14 mouse cellular contexts compared by ENCODE assay signal in the genomic region with DNA sequence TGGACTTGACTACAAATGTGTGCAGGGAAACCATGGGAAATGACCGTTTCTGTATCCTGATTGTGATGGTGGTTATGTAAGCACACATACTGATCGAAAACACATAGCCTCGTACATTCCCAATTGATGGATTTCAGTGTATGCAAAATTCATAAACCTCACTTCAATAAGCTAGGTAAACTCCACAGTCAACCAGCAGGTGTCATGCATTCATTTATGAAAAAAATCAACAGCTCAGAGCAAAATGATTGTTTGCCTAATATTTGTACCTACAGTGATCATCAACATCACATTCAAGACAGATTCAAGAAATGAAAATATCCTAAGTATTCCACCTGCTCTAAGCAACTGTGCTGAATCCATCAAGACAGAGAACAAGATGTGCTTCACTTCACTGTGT. TPM values are rescaled to one million over a fixed set of nuclear protein-coding genes. Genes with fewer than 3 reads are reported as not detected.
DNase-seq lines count a peak whose midpoint lies in the region; TF ChIP-seq lines count a peak whose summit lies in the region.
"Had no signal": no experiment of that assay in that cellular context is flagged by ENCODE, and none has a peak within 500 bp of the region (broad histone marks: within the 10 kb centered on the region; RNA-seq: fewer than 3 reads in every experiment).

No protein-coding gene starts in this region.

- DNase-seq in gastrocnemius, adult 2 months: no peak
- DNase-seq in gastrocnemius, postnatal 10 days: no peak
- DNase-seq in layer of hippocampus, adult 2 months (ENCODE audit: low spot score in 2 of 2): no peak
- no peak for DNase-seq in layer of hippocampus, postnatal 14 days (ENCODE audit: low spot score in 2 of 2)
- peak; percentile 43 to 45 for DNase-seq in right cerebral cortex, adult 2 months (ENCODE audit: low spot score in 2 of 2)
- DNase-seq in right cerebral cortex, postnatal 4 days: no peak
- DNase-seq in spleen, postnatal 10 days (ENCODE audit: low spot score in 2 of 2): no peak
- DNase-seq in ovary, adult 18-20 months (ENCODE audit: low spot score): no peak
- DNase-seq: adrenal gland, postnatal 10 days; embryo, embryonic 11 days; kidney, postnatal 14 days; thymus, postnatal 4 days had no signal

- no peak overlapping the region for H3K27ac ChIP-seq in gastrocnemius, adult 2 months
- H3K27ac ChIP-seq in layer of hippocampus, adult 2 months: no peak overlapping the region
- H3K27ac ChIP-seq: heart, embryonic 10.5 days; limb, embryonic 15.5 days had no signal

- H3K4me3 ChIP-seq in gastrocnemius, adult 2 months: no peak overlapping the region
- no peak overlapping the region for H3K4me3 ChIP-seq in layer of hippocampus, adult 2 months
- H3K4me3 ChIP-seq: heart, embryonic 10.5 days; limb, embryonic 15.5 days had no signal

- intact Hi-C loops in gastrocnemius, adult 2 months (cut with DNase I): no loop called here

- TF ChIP-seq CTCF in gastrocnemius, adult 2 months (IDR thresholded peaks at IDR 0.05): peak; percentile 54
- TF ChIP-seq CTCF in layer of hippocampus, adult 2 months (conservative IDR thresholded peaks at IDR 0.05): peak; percentile 77

RNA-seq across cellular contexts. Expression of gene Extl2, which starts 33.5 kb away (rescaled TPM):
- 10 to 100 TPM in 1 of 2 experiments, 1 to 10 TPM in 1; 8.7 to 11.6 TPM for total RNA-seq in gastrocnemius, adult 2 months (2021)
- 10 to 100 TPM; 15.1 to 17.9 TPM for total RNA-seq in gastrocnemius, postnatal 10 days (2021)
- 10 to 100 TPM; 69.0 to 69.5 TPM for total RNA-seq in layer of hippocampus, adult 2 months (2021)
- 10 to 100 TPM; 64.1 to 65.2 TPM for total RNA-seq in layer of hippocampus, postnatal 14 days (2021)

RNA-seq across cellular contexts. Expression of gene Slc30a7, which starts 33.6 kb away (rescaled TPM):
- 1 to 10 TPM; 4.8 to 5.5 TPM for total RNA-seq in gastrocnemius, adult 2 months (2021)
- 10 to 100 TPM; 16.1 to 22.2 TPM for total RNA-seq in gastrocnemius, postnatal 10 days (2021)
- total RNA-seq in layer of hippocampus, adult 2 months (2021): 10 to 100 TPM; 24.9 to 29.3 TPM
- 10 to 100 TPM; 22.8 to 27.0 TPM for total RNA-seq in layer of hippocampus, postnatal 14 days (2021)

Comparison
In these comparisons a context has a peak if more than half of its experiments do, and no peak if none do; other contexts are left out.
1. DNase-seq: peak in right cerebral cortex, adult 2 months (2 of 2); none in gastrocnemius, adult 2 months (single experiment), gastrocnemius, postnatal 10 days (single experiment), layer of hippocampus, adult 2 months (0 of 2), layer of hippocampus, postnatal 14 days (0 of 2), right cerebral cortex, postnatal 4 days (single experiment), spleen, postnatal 10 days (0 of 2) and ovary, adult 18-20 months (single experiment).